Mouse (Mus musculus) C2C12 (cell line): ENCODE data around the gene Sfn. TPM values are rescaled to one million over a fixed set of nuclear protein-coding genes. Genes with fewer than 3 reads are reported as not detected.
"Not testable (repeated sequence)": the region's sequence is repeated elsewhere in the genome, so short reads cannot be mapped to it uniquely, and the experiment has no call there.

Experiments used
- H3K27me3 ChIP-seq: one replicate; pipeline ENCODE4 v1.6.1; 2011; ENCODE audit not compliant: control insufficient read depth, insufficient read depth, insufficient read length
- H3K36me3 ChIP-seq: one replicate; pipeline ENCODE4 v1.6.1; 2011; ENCODE audit not compliant: control insufficient read depth, insufficient read depth
- H3K4me3 ChIP-seq: one replicate; pipeline ENCODE4 v1.5.1; 2011; ENCODE audit warnings: mild to moderate bottlenecking, control low read depth; ENCODE audit not compliant: poor library complexity, insufficient read depth, severe bottlenecking
- H3K79me2 ChIP-seq: one replicate; pipeline ENCODE4 v1.6.1; 2011; ENCODE audit not compliant: control insufficient read depth, insufficient read depth
- H3K79me3 ChIP-seq: one replicate; pipeline ENCODE4 v1.6.1; 2011; ENCODE audit warnings: low read depth, control low read depth
- H3ac ChIP-seq: one replicate; pipeline ENCODE3; 2011; ENCODE audit warnings: low read depth; ENCODE audit not compliant: control insufficient read depth, insufficient read length
- CEBPB ChIP-seq: IDR thresholded peaks from one replicate; pipeline ENCODE4 v1.6.1; 2011; ENCODE audit warnings: low read depth, mild to moderate bottlenecking, control low read depth, moderate library complexity
- CTCF ChIP-seq: IDR thresholded peaks from one replicate; pipeline ENCODE4 v1.5.1; 2011; ENCODE audit not compliant: control insufficient read depth, insufficient read depth, insufficient read length
- FOSL1 ChIP-seq: IDR thresholded peaks from one replicate; pipeline ENCODE4 v1.8.0; 2011; ENCODE audit warnings: mild to moderate bottlenecking, low read length; ENCODE audit not compliant: poor library complexity, insufficient read depth, severe bottlenecking
- MAX ChIP-seq: IDR thresholded peaks from one replicate; pipeline ENCODE4 v1.6.1; 2011; ENCODE audit warnings: mild to moderate bottlenecking, control low read depth
- MYOD1 ChIP-seq: IDR thresholded peaks from one replicate; pipeline ENCODE4 v1.6.1; 2011; ENCODE audit warnings: low read depth; ENCODE audit not compliant: control insufficient read depth, insufficient read length
- MYOG ChIP-seq: IDR thresholded peaks from one replicate; pipeline ENCODE4 v1.6.1; 2011; ENCODE audit not compliant: control insufficient read depth, insufficient read length; ENCODE audit errors: extremely low read depth
- USF1 ChIP-seq: IDR thresholded peaks from one replicate; pipeline ENCODE4 v1.6.1; 2011; ENCODE audit warnings: low read depth, mild to moderate bottlenecking, control low read depth, moderate library complexity
- long read RNA-seq, 2 experiments: library from polyadenylated mRNA; unstranded; transcript quantifications; one replicate each; pipeline ENCODE4 v2.0.0; 2019 to 2020
- polyA plus RNA-seq: library from polyadenylated mRNA; unstranded; fragments of >200 nt; fragmentation: generic; extraction: Trizol; gene quantifications from one replicate; pipeline ENCODE4 v1.2.1, GENCODE M21; 2012; ENCODE audit warnings: missing spikeins

The Sfn gene
- 0.54 TPM for polyA plus RNA-seq
- long read RNA-seq, experiment 1, result 0 reads
- long read RNA-seq, experiment 2, result 0 reads

DNA sequence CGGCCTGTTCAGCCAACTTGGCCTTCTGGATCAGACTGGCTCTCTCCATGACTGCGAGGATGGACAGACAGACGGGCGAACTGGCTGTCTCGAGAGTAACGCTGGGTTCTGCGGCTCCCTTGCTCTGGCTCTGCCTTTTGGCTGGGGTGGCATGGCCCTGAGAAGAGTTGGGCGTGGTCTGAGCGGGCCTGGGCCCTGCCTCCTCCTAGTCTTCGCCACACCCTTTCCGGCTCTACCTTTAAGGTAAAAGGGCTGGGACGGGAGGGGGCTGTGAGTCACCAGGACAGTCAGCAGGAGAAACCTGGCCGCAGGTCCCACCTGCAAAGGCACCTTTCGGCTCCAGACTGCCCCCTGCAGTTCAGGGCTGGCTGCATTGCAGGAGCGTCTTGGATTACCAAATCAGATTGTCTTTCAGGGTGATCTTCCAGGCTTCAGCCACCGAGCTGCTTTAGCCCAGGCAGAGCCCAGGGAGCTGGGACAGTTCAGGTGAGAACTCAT, at the start of gene Sfn:
Sfn (minus strand) TSS at position 448 of the 498 bp plus-strand sequence.
- H3K36me3 ChIP-seq, result no peaks in the 10 kb centered on the region
- H3ac ChIP-seq, result no peak within 1 kb of the TSS
- no peaks in the 10 kb centered on the region for H3K79me2 ChIP-seq
- no peak within 1 kb of the TSS for H3K4me3 ChIP-seq
- TF ChIP-seq CTCF, result no peak
- TF ChIP-seq MYOG, result no peak
- TF ChIP-seq CEBPB, result no peak
- no peak for TF ChIP-seq MYOD1
- TF ChIP-seq MAX, result no peak
- no peak for TF ChIP-seq USF1
- TF ChIP-seq FOSL1, result no peak
- H3K79me3 ChIP-seq, result no peaks in the 10 kb centered on the region
- H3K27me3 ChIP-seq, result no peaks in the 10 kb centered on the region

DNA sequence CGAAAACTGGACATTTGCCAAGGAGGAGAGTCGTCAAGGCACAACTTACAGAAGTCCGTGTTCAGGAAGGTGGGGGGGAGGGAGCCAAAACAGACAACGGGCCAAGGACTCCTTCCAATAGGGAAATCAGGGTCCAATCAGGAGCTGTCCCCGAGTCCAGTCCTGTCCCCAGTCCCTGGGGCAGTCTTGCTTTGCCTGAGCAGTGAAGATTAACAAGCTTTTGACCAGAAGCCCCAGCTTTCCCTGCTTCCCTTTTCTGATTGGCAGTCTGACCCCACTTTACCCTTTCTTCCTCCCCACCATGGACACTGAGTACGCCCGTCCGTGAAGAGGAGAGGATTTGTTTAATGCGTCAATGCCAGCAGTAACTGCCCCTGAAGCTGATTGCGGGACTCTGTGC, 49.5 kb upstream of the Sfn start:
- H3ac ChIP-seq, result no peak overlapping the region
- H3K4me3 ChIP-seq, result no peak overlapping the region
- H3K36me3 ChIP-seq, result no peaks in the 10 kb centered on the region
- no peaks in the 10 kb centered on the region for H3K79me3 ChIP-seq
- H3K79me2 ChIP-seq, result no peaks in the 10 kb centered on the region
- TF ChIP-seq USF1, result no peak
- TF ChIP-seq MYOD1, result no peak
- no peak for TF ChIP-seq CEBPB
- TF ChIP-seq MYOG, result no peak
- no peak for TF ChIP-seq CTCF
- no peak for TF ChIP-seq MAX
- no peak for TF ChIP-seq FOSL1
- no peaks in the 10 kb centered on the region for H3K27me3 ChIP-seq

DNA sequence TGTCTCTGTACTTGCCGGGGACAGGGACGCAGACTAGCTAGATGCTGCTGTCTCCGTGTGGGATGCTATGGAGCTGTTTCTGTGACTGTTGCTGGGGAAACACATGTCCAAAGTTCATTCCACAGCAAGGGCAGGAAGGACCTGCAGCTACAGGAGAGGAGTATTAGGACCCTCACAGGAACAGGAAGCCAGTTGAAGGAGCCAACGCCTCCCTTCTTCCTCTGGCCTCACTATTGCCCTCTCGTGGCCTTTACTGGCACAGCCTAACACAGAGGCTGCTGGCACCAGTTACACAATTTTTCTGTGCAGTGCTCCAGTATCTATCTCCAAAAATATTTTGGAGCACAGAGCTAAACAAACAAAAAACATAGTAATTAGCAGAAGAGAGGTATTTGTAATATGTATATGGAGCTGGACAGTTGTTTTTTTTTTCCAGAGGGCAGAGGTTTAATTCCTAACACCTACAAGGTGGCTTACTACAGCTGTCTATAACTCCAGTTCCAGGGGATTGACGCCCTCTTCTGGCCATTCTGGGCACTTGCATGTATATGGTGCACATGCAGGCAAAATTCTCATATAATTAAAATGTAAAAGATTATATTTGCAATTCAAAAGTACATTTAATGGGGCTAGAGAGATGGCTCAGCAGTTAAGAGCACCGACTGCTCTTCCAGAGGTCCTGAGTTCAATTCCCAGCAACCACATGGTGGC, 48.2 kb upstream of the Sfn start, which contains the start of gene Zdhhc18:
Zdhhc18 (minus strand) TSS at position 166 of the 711 bp plus-strand sequence.
- Histone ChIP-seq H3K4me3 (no peak within 1 kb of the TSS), H3K27me3 (no peaks in the 10 kb centered on the region), H3K79me2 (no peaks in the 10 kb centered on the region), H3ac (no peak within 1 kb of the TSS), H3K36me3 (no peaks in the 10 kb centered on the region), H3K79me3 (no peaks in the 10 kb centered on the region)
- TF ChIP-seq MYOD1, result no peak
- TF ChIP-seq FOSL1, result no peak
- TF ChIP-seq MYOG, result no peak
- peak; percentile 18 for TF ChIP-seq CEBPB
- TF ChIP-seq CTCF, result peak; percentile 63
- no peak for TF ChIP-seq MAX
- TF ChIP-seq USF1, result no peak

DNA sequence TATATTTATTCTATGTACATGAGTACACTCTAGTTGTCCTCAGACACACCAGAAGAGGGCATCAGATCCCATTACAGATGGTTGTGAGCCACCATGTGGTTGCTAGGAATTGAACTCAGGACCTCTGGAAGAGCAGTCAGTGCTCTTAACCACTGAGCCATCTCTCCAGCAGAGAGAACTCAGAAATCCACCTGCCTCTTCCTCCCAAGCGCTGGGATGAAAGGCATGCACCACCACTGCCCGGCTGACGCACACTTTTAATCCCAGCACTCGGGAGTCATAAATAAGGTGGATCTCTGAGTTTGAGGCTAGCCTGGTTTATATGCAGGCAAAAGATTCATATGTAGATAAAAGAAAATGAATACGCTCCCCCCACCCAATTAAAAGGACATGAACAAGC, 47.5 kb upstream of the Sfn start:
- not testable (repeated sequence) for H3K36me3 ChIP-seq, H3K79me3 ChIP-seq, H3ac ChIP-seq, H3K27me3 ChIP-seq, H3K4me3 ChIP-seq, H3K79me2 ChIP-seq

DNA sequence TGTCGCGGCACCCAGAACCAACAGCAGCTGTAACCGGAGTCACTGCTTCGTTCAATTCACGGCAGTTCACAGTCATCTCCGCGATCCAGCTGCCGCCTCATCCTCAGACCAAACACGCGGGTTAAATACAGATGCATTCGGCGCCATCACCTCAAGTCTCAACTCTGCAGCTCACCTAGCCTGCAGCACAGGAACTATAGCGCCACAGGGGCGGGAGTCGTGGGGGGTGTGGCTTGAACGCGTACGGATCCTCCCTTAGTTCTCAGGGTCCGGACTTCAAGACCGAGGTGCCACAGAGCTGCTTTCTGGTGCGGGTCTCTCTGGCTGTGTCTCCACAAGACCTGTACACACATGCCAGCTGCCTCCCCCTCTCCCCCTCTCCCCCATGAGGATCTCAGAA, 43.7 kb upstream of the Sfn start:
- Histone ChIP-seq H3K36me3 (no peaks in the 10 kb centered on the region), H3K27me3 (no peaks in the 10 kb centered on the region), H3K79me3 (no peaks in the 10 kb centered on the region), H3K4me3 (no peak overlapping the region), H3K79me2 (no peaks in the 10 kb centered on the region), H3ac (no peak overlapping the region)
- TF ChIP-seq FOSL1 (no peak), MAX (no peak), CTCF (no peak)

DNA sequence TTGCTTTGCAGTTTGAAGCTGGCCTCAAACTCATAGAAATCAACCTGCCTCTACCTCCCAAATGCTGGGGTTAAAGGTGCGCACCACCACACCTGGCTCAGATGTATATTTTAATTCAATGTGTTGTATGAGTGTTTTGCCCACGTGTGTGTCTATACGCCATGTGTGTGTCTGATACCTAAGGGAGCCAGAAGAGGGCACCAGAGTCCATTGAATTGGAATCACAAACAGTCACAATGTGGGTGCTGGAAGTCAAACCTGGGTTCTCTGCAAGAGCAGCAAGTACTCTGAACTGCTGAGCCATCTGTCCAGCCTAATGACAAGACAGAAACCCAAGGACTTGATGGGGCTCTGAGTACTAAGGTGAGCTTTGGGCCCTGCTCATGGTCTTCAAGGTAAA, 43.2 kb upstream of the Sfn start:
- Histone ChIP-seq H3K27me3 (no peaks in the 10 kb centered on the region), H3K79me3 (no peaks in the 10 kb centered on the region), H3ac (no peak overlapping the region), H3K4me3 (no peak overlapping the region), H3K36me3 (no peaks in the 10 kb centered on the region), H3K79me2 (no peaks in the 10 kb centered on the region)
- no peak for TF ChIP-seq MYOG
- no peak for TF ChIP-seq FOSL1
- no peak for TF ChIP-seq CTCF
